Mouse (Mus musculus): ENCODE measurements around the gene Crybg2. TPM values are rescaled to one million over a fixed set of nuclear protein-coding genes. Genes with fewer than 3 reads are reported as not detected.
A peak's percentile ranks its signal among the peaks of the same experiment; 100 is the strongest.

Gene Crybg2
- polyA plus RNA-seq, 1 experiment from 2014 or later: 7.3 TPM

DNA sequence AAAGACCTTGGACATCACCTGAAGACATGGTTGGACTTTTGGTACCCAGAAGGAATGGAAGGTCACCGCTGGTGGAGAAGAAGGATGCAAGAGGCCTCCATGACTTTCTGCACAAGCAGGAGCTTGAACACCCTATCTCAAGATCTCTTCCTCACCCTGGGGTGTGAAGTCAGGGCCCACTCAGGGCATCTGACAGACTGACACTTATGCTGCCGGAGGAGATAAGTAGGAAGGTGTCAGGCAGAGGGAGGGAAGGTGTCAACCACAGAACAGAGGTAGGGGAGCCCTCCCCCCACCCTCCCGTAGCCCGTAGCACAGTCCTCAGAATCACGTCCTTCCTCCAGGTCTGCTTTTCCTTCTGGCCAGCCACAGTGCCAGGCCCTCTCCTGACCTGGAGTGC is 13.0 kb upstream of the Crybg2 start:
- no peak for ATAC-seq (ENCODE audit: insufficient number of reproducible peaks, insufficient read depth, low FRiP score, low read depth)
- no peak overlapping the region for H3K27ac ChIP-seq (ENCODE audit: low read length)
- no peaks in the 10 kb centered on the region for H3K27me3 ChIP-seq (ENCODE audit: control insufficient read depth, insufficient read depth, low read length)
- H3K4me3 ChIP-seq (ENCODE audit: low read depth, low read length): no peak overlapping the region
- WGBS: 60% methylated on average over 5 of the region's 5 CpGs
- no peaks in the 10 kb centered on the region for H3K36me3 ChIP-seq (ENCODE audit: control insufficient read depth, insufficient read depth, low read length)
- no peaks in the 10 kb centered on the region for H3K9me3 ChIP-seq (ENCODE audit: control insufficient read depth, low read depth, low read length)
- peaks cover 3% of the 10 kb centered on the region for H3K4me1 ChIP-seq (ENCODE audit: control insufficient read depth, insufficient read depth, low read length)
- H3K9ac ChIP-seq (replicated peaks; ENCODE audit: low read depth, low read length): no peak overlapping the region
- H3K4me2 ChIP-seq (replicated peaks; ENCODE audit: low read depth, low read length): no peak overlapping the region

DNA sequence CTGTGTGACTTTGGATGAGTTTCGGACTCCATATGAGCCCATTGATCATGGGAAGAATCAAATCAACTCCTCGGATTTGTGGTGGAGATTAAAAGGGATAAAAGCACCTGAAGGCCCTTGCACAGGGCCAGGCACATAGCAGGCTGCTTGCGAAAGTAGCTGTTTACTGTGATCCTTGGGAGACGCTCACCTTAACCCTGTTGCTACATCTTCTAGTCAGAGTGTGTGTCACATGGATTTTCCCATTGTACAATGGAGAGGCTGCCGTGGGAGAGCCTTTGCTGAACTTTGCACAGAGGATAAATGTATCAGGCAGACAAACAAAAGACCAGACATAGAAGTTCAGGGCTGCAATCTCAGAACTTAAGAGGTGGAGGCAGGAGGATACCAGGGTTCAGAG is 8.7 kb upstream of the Crybg2 start:
- H3K4me3 ChIP-seq (ENCODE audit: low read depth, low read length): no peak overlapping the region
- no peaks in the 10 kb centered on the region for H3K9me3 ChIP-seq (ENCODE audit: control insufficient read depth, low read depth, low read length)
- no peak overlapping the region for H3K27ac ChIP-seq (ENCODE audit: low read length)
- no peak for ATAC-seq (ENCODE audit: insufficient number of reproducible peaks, insufficient read depth, low FRiP score, low read depth)
- 71% methylated on average over 5 of the region's 5 CpGs for WGBS
- peaks cover 5% of the 10 kb centered on the region for H3K4me1 ChIP-seq (ENCODE audit: control insufficient read depth, insufficient read depth, low read length)
- H3K9ac ChIP-seq (replicated peaks; ENCODE audit: low read depth, low read length): no peak overlapping the region
- no peak overlapping the region for H3K4me2 ChIP-seq (replicated peaks; ENCODE audit: low read depth, low read length)
- H3K27me3 ChIP-seq (ENCODE audit: control insufficient read depth, insufficient read depth, low read length): no peaks in the 10 kb centered on the region
- H3K36me3 ChIP-seq (ENCODE audit: control insufficient read depth, insufficient read depth, low read length): no peaks in the 10 kb centered on the region

DNA sequence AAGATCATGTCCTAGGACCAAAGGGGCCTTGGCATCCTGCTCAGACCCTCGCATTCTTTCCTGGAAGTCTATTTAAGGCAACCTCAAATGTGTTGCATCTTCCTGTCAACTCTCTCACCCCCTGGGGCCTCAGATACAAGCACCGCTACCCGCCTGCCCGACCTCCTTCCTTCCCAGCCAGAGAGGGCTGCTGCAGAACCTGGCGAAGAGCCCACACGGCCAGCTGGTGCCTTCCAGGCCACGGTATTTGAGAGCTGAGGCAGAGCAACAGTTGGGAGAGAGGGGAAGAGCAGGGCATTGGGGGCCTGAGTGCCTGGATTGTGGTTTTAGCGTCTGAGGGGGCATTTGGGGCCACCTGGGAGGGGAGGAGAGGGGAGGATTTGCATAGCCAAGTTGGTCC is 8.1 kb upstream of the Crybg2 start:
- Histone ChIP-seq H3K4me1 (ENCODE audit: control insufficient read depth, insufficient read depth, low read length) (peaks cover 5% of the 10 kb centered on the region), H3K4me2 (replicated peaks; ENCODE audit: low read depth, low read length) (no peak overlapping the region), H3K9me3 (ENCODE audit: control insufficient read depth, low read depth, low read length) (no peaks in the 10 kb centered on the region), H3K4me3 (ENCODE audit: low read depth, low read length) (no peak overlapping the region), H3K27ac (ENCODE audit: low read length) (no peak overlapping the region), H3K36me3 (ENCODE audit: control insufficient read depth, insufficient read depth, low read length) (no peaks in the 10 kb centered on the region), H3K9ac (replicated peaks; ENCODE audit: low read depth, low read length) (no peak overlapping the region), H3K27me3 (ENCODE audit: control insufficient read depth, insufficient read depth, low read length) (no peaks in the 10 kb centered on the region)
- ATAC-seq (ENCODE audit: insufficient number of reproducible peaks, insufficient read depth, low FRiP score, low read depth): no peak
- WGBS: 15% methylated on average over 8 of the region's 8 CpGs

DNA sequence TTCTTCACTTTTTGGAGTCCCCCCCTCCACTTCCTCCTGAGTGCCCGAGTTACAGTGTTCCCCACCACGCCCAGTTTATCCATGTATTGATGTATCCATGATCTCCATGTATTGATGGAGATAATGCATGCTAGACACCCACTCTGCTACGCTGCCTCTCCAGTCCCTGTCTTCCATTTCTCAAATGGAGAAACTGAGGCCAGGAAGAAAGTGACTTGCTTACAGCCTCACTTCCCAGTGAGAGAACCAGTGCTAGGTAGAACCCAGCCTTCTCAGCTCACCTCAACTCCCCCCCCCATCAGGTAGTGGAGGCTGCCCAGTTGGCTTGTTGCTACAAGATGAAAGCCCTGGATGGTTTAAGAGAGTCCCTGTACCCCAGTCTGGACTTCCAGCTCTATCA is 7.1 kb upstream of the Crybg2 start, which contains the start of gene Zfp683:
Zfp683 (plus strand) TSS at position 301 of the 400 bp plus-strand sequence.
- Histone ChIP-seq H3K4me3 (ENCODE audit: low read depth, low read length) (no peak within 1 kb of the TSS), H3K36me3 (ENCODE audit: control insufficient read depth, insufficient read depth, low read length) (no peaks in the 10 kb centered on the region), H3K4me2 (replicated peaks; ENCODE audit: low read depth, low read length) (no peak within 1 kb of the TSS), H3K9ac (replicated peaks; ENCODE audit: low read depth, low read length) (no peak within 1 kb of the TSS), H3K27ac (ENCODE audit: low read length) (no peak within 1 kb of the TSS), H3K9me3 (ENCODE audit: control insufficient read depth, low read depth, low read length) (no peaks in the 10 kb centered on the region), H3K27me3 (ENCODE audit: control insufficient read depth, insufficient read depth, low read length) (no peaks in the 10 kb centered on the region), H3K4me1 (ENCODE audit: control insufficient read depth, insufficient read depth, low read length) (peaks cover 5% of the 10 kb centered on the region)
- 77% methylated on average over 3 of the region's 3 CpGs for WGBS
- no peak for ATAC-seq (ENCODE audit: insufficient number of reproducible peaks, insufficient read depth, low FRiP score, low read depth)

DNA sequence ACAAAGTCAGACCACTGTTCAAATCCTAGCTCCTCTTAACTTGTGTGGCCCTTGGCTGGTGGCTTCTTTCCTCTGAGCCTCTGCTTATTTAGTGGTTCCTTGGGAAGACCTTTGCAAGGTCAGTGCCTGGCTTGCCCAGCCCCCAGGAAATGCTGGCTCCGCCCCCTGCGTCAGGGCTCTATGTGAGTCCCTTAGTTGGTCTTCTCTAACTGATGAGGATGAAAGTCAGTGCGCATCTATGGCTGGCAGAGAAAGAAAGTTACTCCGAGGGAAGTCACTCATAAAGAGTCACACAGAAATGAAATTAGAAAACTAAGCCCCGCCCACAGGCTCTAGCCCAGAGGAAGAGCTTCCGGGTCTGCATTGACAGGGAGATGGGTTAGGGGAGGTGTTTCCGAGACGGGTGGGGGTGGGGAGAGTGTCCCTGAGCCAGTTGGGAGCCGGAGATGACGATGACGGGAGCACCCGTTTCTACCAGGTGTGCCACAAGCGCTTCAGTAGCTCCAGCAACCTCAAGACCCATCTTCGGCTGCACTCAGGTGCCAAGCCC is 2.4 kb upstream of the Crybg2 start:
- no peaks in the 10 kb centered on the region for H3K27me3 ChIP-seq (ENCODE audit: control insufficient read depth, insufficient read depth, low read length)
- H3K9me3 ChIP-seq (ENCODE audit: control insufficient read depth, low read depth, low read length): no peaks in the 10 kb centered on the region
- no peaks in the 10 kb centered on the region for H3K36me3 ChIP-seq (ENCODE audit: control insufficient read depth, insufficient read depth, low read length)
- no peak overlapping the region for H3K4me3 ChIP-seq (ENCODE audit: low read depth, low read length)
- no peak for ATAC-seq (ENCODE audit: insufficient number of reproducible peaks, insufficient read depth, low FRiP score, low read depth)
- H3K27ac ChIP-seq (ENCODE audit: low read length): no peak overlapping the region
- 0 out of 2 replicates have a peak overlapping the region, but pooled peaks have one; percentile 7 for H3K4me2 ChIP-seq (replicated peaks; ENCODE audit: low read depth, low read length)
- H3K9ac ChIP-seq (replicated peaks; ENCODE audit: low read depth, low read length): no peak overlapping the region
- H3K4me1 ChIP-seq (ENCODE audit: control insufficient read depth, insufficient read depth, low read length): no peaks in the 10 kb centered on the region
- WGBS: 24% methylated on average over 14 of the region's 14 CpGs

DNA sequence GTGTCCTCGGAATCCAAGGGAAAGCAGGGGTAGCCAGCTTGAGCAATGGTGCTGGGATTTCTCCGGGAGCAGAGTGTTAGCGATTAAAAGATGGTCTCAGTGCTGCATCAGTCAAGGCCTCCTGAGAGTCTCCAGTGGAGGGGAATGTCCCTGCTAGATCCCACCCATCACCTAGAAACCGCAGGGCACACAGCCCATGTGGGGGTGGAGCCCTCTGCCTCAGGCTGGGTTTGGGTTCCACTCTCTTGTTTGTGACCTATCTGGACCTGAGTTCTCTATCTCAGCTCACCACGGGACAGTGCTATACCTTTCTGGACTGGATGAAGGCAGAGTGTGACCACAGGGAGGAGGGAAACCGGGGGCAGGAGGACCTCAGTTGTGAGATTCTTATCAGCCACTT is 1.7 kb upstream of the Crybg2 start:
- H3K27ac ChIP-seq (ENCODE audit: low read length): no peak overlapping the region
- H3K4me1 ChIP-seq (ENCODE audit: control insufficient read depth, insufficient read depth, low read length): no peaks in the 10 kb centered on the region
- 83% methylated on average over 6 of the region's 6 CpGs for WGBS
- H3K27me3 ChIP-seq (ENCODE audit: control insufficient read depth, insufficient read depth, low read length): no peaks in the 10 kb centered on the region
- no peak overlapping the region for H3K4me2 ChIP-seq (replicated peaks; ENCODE audit: low read depth, low read length)
- no peak overlapping the region for H3K4me3 ChIP-seq (ENCODE audit: low read depth, low read length)
- H3K9me3 ChIP-seq (ENCODE audit: control insufficient read depth, low read depth, low read length): no peaks in the 10 kb centered on the region
- ATAC-seq (ENCODE audit: insufficient number of reproducible peaks, insufficient read depth, low FRiP score, low read depth): no peak
- no peak overlapping the region for H3K9ac ChIP-seq (replicated peaks; ENCODE audit: low read depth, low read length)
- H3K36me3 ChIP-seq (ENCODE audit: control insufficient read depth, insufficient read depth, low read length): no peaks in the 10 kb centered on the region

DNA sequence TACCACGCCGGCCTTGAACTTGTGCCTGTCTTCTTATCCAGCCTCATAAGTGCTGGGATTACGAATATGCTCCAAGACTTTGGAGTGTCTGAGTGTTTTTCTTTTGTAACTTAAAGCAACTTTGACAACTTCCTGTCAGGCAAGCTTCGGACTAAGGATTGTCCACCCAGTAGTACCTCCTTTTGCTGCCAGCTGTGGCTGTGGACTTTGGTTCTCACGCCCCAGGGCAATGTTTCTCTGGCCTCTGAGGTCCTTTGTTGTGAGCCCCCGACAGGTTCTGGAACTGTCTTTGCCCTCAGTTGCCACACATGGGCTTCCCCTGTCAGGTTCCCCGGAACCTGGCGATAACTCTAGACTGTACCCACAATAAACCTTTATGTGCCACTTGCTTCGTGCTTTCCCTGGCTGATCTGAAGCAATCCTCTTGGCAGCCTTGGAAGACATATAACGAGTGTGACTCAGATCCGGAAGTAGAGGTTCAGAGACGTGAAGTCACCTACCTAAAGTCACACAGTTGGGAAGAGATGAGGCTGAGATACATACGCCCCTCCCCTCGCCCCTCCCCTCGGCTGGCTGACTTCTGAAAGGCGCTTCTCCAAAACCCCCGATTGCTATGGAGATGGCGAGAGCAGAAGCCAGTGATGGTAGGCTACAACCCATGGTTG is 683 bp downstream of the Crybg2 start:
- no peaks in the 10 kb centered on the region for H3K36me3 ChIP-seq (ENCODE audit: control insufficient read depth, insufficient read depth, low read length)
- ATAC-seq (ENCODE audit: insufficient number of reproducible peaks, insufficient read depth, low FRiP score, low read depth): no peak
- 61% methylated on average over 18 of the region's 18 CpGs for WGBS
- no peak overlapping the region for H3K4me3 ChIP-seq (ENCODE audit: low read depth, low read length)
- no peak overlapping the region for H3K9ac ChIP-seq (replicated peaks; ENCODE audit: low read depth, low read length)
- no peak overlapping the region for H3K4me2 ChIP-seq (replicated peaks; ENCODE audit: low read depth, low read length)
- no peaks in the 10 kb centered on the region for H3K27me3 ChIP-seq (ENCODE audit: control insufficient read depth, insufficient read depth, low read length)
- H3K9me3 ChIP-seq (ENCODE audit: control insufficient read depth, low read depth, low read length): no peaks in the 10 kb centered on the region
- no peaks in the 10 kb centered on the region for H3K4me1 ChIP-seq (ENCODE audit: control insufficient read depth, insufficient read depth, low read length)
- H3K27ac ChIP-seq (ENCODE audit: low read length): no peak overlapping the region

DNA sequence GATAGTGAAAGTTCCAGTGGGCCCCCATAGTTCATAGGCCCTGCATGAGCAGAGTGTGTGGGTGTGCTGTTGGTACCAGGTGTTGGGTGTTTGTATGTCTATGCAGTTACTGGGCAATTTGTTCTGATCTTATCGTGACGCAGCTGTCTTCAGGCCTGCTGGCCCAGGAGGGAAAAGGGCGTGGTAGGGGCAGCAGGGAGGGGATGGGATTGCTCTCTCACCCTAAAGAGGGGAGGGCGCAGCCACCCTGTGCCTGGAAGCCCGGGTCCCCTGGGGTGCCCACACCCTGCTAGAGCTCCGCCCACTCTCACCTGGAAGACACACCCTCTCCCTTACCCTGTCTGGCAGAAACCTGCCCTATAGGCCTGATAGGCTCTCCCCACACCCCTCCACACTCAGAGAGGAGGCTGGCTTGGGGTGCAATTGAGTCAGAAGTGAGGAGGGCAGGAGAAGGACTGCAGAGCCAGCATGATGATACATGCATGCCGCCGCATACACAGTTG is 1.4 kb downstream of the Crybg2 start:
- peak; percentile 82 for ATAC-seq (ENCODE audit: insufficient number of reproducible peaks, insufficient read depth, low FRiP score, low read depth)
- Histone ChIP-seq H3K4me1 (ENCODE audit: control insufficient read depth, insufficient read depth, low read length) (no peaks in the 10 kb centered on the region), H3K27ac (ENCODE audit: low read length) (no peak overlapping the region), H3K36me3 (ENCODE audit: control insufficient read depth, insufficient read depth, low read length) (no peaks in the 10 kb centered on the region), H3K4me2 (replicated peaks; ENCODE audit: low read depth, low read length) (no peak overlapping the region), H3K4me3 (ENCODE audit: low read depth, low read length) (no peak overlapping the region), H3K27me3 (ENCODE audit: control insufficient read depth, insufficient read depth, low read length) (no peaks in the 10 kb centered on the region), H3K9me3 (ENCODE audit: control insufficient read depth, low read depth, low read length) (no peaks in the 10 kb centered on the region), H3K9ac (replicated peaks; ENCODE audit: low read depth, low read length) (no peak overlapping the region)
- WGBS: 33% methylated on average over 8 of the region's 8 CpGs

DNA sequence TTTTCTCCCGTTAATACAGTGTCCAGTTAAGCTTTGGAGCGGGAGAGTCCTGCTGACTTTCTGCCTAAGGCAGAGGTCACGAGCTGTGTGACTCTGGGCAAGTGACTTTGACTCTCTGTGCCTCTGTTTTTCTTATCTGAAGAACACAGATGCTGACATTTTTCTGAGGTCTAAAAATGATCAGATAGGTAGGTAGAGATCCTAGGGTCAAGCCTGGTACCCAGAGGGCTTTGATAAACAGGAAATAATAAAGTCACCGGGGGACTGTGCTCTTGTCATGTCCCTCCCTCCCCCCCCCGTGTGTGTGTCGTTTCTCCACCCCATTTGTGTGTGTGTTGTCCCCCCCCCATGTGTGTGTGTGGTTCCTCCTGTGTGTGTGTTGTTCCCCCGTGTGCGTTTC is 1.9 kb downstream of the Crybg2 start:
- Histone ChIP-seq H3K4me1 (ENCODE audit: control insufficient read depth, insufficient read depth, low read length) (no peaks in the 10 kb centered on the region), H3K4me3 (ENCODE audit: low read depth, low read length) (no peak overlapping the region), H3K27ac (ENCODE audit: low read length) (no peak overlapping the region), H3K4me2 (replicated peaks; ENCODE audit: low read depth, low read length) (no peak overlapping the region), H3K9ac (replicated peaks; ENCODE audit: low read depth, low read length) (no peak overlapping the region), H3K36me3 (ENCODE audit: control insufficient read depth, insufficient read depth, low read length) (no peaks in the 10 kb centered on the region), H3K9me3 (ENCODE audit: control insufficient read depth, low read depth, low read length) (no peaks in the 10 kb centered on the region), H3K27me3 (ENCODE audit: control insufficient read depth, insufficient read depth, low read length) (no peaks in the 10 kb centered on the region)
- WGBS: 60% methylated on average over 8 of the region's 8 CpGs
- no peak for ATAC-seq (ENCODE audit: insufficient number of reproducible peaks, insufficient read depth, low FRiP score, low read depth)
